Mouse (Mus musculus) stomach, postnatal 0 days (tissue): ENCODE measurements at regions not wholly inside any gene's neighbourhood (a gene's known extent, or its start where the extent isn't known, plus 50 kb on each side); places are given as distances from the start of the nearest gene placed in this dataset.

Experiments
- CTCF ChIP-seq: IDR thresholded peaks from 2 replicates; pipeline ENCODE4 v1.5.1; 2016; ENCODE audit warnings: antibody characterized with exemption, low read depth, mild to moderate bottlenecking, moderate library complexity
- EP300 ChIP-seq: optimal IDR thresholded peaks from 2 replicates; pipeline ENCODE3; 2016; ENCODE audit warnings: antibody characterized with exemption

- TF ChIP-seq CTCF (no peak), EP300 (no peak)
Observed at GRCm38 (mm10) chr1:43343410-43343809, 101.0 kb upstream of the Nck2 start.
